Mouse (Mus musculus): ENCODE measurements around the gene Ly6g6e. TPM values are rescaled to one million over a fixed set of nuclear protein-coding genes. Genes with fewer than 3 reads are reported as not detected.
A peak's percentile ranks its signal among the peaks of the same experiment; 100 is the strongest.
"Not testable (repeated sequence)": the region's sequence is repeated elsewhere in the genome, so short reads cannot be mapped to it uniquely, and the experiment has no call there.

Ly6g6e gene
- not detected in 2 replicates for total RNA-seq (2017)

GRCm38 (mm10) chr17:35076507-35077176, at the start of gene Ly6g6e:
TSS of gene Ly6g6e (plus strand) at chr17:35076902.
- no peak for ATAC-seq (ENCODE audit: extremely low read depth, insufficient number of reproducible peaks, low FRiP score, poor library complexity, severe bottlenecking)

- no peak for ATAC-seq (ENCODE audit: extremely low read depth, insufficient number of reproducible peaks, low FRiP score, poor library complexity, severe bottlenecking)
These were observed 49.2 kb upstream of the Ly6g6e start, which contains the start of gene Sapcd1 for GRCm38 (mm10) chr17:35027277-35028068. TSS of gene Sapcd1 (minus strand) at chr17:35028016.

- no peak for ATAC-seq (ENCODE audit: extremely low read depth, insufficient number of reproducible peaks, low FRiP score, poor library complexity, severe bottlenecking)
These were observed 48.4 kb upstream of the Ly6g6e start for GRCm38 (mm10) chr17:35028315-35028714.

GRCm38 (mm10) chr17:35029691-35030532, 46.8 kb upstream of the Ly6g6e start:
- peak; percentile 42; the same call in 1 of the 2 replicates for ATAC-seq (ENCODE audit: extremely low read depth, insufficient number of reproducible peaks, low FRiP score, poor library complexity, severe bottlenecking)

GRCm38 (mm10) chr17:35031272-35031671, 45.4 kb upstream of the Ly6g6e start:
- no peak for ATAC-seq (ENCODE audit: extremely low read depth, insufficient number of reproducible peaks, low FRiP score, poor library complexity, severe bottlenecking)

GRCm38 (mm10) chr17:35031880-35032279, 44.8 kb upstream of the Ly6g6e start:
- no peak for ATAC-seq (ENCODE audit: extremely low read depth, insufficient number of reproducible peaks, low FRiP score, poor library complexity, severe bottlenecking)

GRCm38 (mm10) chr17:35032323-35032870, 44.3 kb upstream of the Ly6g6e start:
- ATAC-seq (ENCODE audit: extremely low read depth, insufficient number of reproducible peaks, low FRiP score, poor library complexity, severe bottlenecking): no peak

GRCm38 (mm10) chr17:35033703-35034102, 43.0 kb upstream of the Ly6g6e start:
- ATAC-seq (ENCODE audit: extremely low read depth, insufficient number of reproducible peaks, low FRiP score, poor library complexity, severe bottlenecking): not testable (repeated sequence)

- ATAC-seq (ENCODE audit: extremely low read depth, insufficient number of reproducible peaks, low FRiP score, poor library complexity, severe bottlenecking): no peak
These were observed 41.8 kb upstream of the Ly6g6e start for GRCm38 (mm10) chr17:35034896-35035295.

- no peak for ATAC-seq (ENCODE audit: extremely low read depth, insufficient number of reproducible peaks, low FRiP score, poor library complexity, severe bottlenecking)
These were observed 37.4 kb upstream of the Ly6g6e start for GRCm38 (mm10) chr17:35039121-35039873.

- no peak for ATAC-seq (ENCODE audit: extremely low read depth, insufficient number of reproducible peaks, low FRiP score, poor library complexity, severe bottlenecking)
These were observed 32.9 kb upstream of the Ly6g6e start for GRCm38 (mm10) chr17:35043794-35044193.

GRCm38 (mm10) chr17:35044904-35045806, 31.5 kb upstream of the Ly6g6e start:
- no peak for ATAC-seq (ENCODE audit: extremely low read depth, insufficient number of reproducible peaks, low FRiP score, poor library complexity, severe bottlenecking)

- ATAC-seq (ENCODE audit: extremely low read depth, insufficient number of reproducible peaks, low FRiP score, poor library complexity, severe bottlenecking): peak; percentile 1; the same call in 1 of the 2 replicates
These were observed 30.7 kb upstream of the Ly6g6e start for GRCm38 (mm10) chr17:35045807-35046680.

- ATAC-seq (ENCODE audit: extremely low read depth, insufficient number of reproducible peaks, low FRiP score, poor library complexity, severe bottlenecking): peak; percentile 83
These were observed 29.8 kb upstream of the Ly6g6e start, which contains the start of gene Msh5 for GRCm38 (mm10) chr17:35046681-35047455. TSS of gene Msh5 (minus strand) at chr17:35046745.

GRCm38 (mm10) chr17:35047688-35048087, 29.0 kb upstream of the Ly6g6e start:
- ATAC-seq (ENCODE audit: extremely low read depth, insufficient number of reproducible peaks, low FRiP score, poor library complexity, severe bottlenecking): no peak
